Mouse (Mus musculus) liver, adult 2 months (tissue): ENCODE data around the gene 1700003H04Rik. TPM values are rescaled to one million over a fixed set of nuclear protein-coding genes. Genes with fewer than 3 reads are reported as not detected.

ENCODE experiments used
- DNase-seq: peaks from one replicate; pipeline ENCODE4 v3.0.0-alpha.2; 2011; ENCODE audit warnings: low read depth, low spot score; ENCODE audit errors: extremely low read depth
- H3K27ac ChIP-seq: fragments of 200-500 bp; replicated peaks from 2 replicates; pipeline ENCODE4 v1.5.1; 2012; ENCODE audit warnings: low read depth, mild to moderate bottlenecking, control low read depth, inconsistent platforms, low read length; ENCODE audit not compliant: insufficient read depth
- H3K27me3 ChIP-seq: fragments of 200-500 bp; 2 replicates; pipeline ENCODE4 v1.6.1; 2012; ENCODE audit warnings: mild to moderate bottlenecking, moderate library complexity, low read length, inconsistent platforms; ENCODE audit not compliant: control insufficient read depth, insufficient read depth
- H3K36me3 ChIP-seq: fragments of 200-500 bp; 2 replicates; pipeline ENCODE4 v1.6.1; 2012; ENCODE audit warnings: low read length, inconsistent platforms; ENCODE audit not compliant: control insufficient read depth, insufficient read depth
- H3K4me1 ChIP-seq: fragments of 200-500 bp; 2 replicates; pipeline ENCODE4 v1.6.1; 2011; ENCODE audit warnings: low read length; ENCODE audit not compliant: control insufficient read depth, insufficient read depth
- H3K4me3 ChIP-seq: fragments of 200-500 bp; 2 replicates; pipeline ENCODE4 v1.5.1; 2011; ENCODE audit warnings: low read depth, mild to moderate bottlenecking, control low read depth, low read length, moderate library complexity; ENCODE audit not compliant: insufficient read depth
- H3K79me2 ChIP-seq: fragments of 200-500 bp; 2 replicates; pipeline ENCODE4 v1.6.1; 2012; ENCODE audit warnings: inconsistent platforms, mild to moderate bottlenecking, low read length, moderate library complexity; ENCODE audit not compliant: control insufficient read depth, insufficient read depth
- H3K9ac ChIP-seq: fragments of 200-500 bp; 2 replicates; pipeline ENCODE4 v1.6.1; 2012; ENCODE audit warnings: low read depth, mild to moderate bottlenecking, control low read depth, inconsistent platforms, low read length
- CTCF ChIP-seq: fragments of 200-500 bp; IDR thresholded peaks from 2 replicates; pipeline ENCODE4 v1.5.1; 2011; ENCODE audit warnings: low read depth, low read length, control low read depth
- POLR2A ChIP-seq: fragments of 200-500 bp; IDR thresholded peaks from 2 replicates; pipeline ENCODE4 v1.6.1; 2011; ENCODE audit warnings: low read length, control low read depth; ENCODE audit not compliant: insufficient read depth; ENCODE audit errors: extremely low read depth
- WGBS: fragments of 180-500 bp; shearing (Covaris S2); methylation state at CpG from one replicate; pipeline ENCODE4 v1.1.7; 2018; 5-methylcytosine and 5-hydroxymethylcytosine counted together
- polyA plus RNA-seq: library from polyadenylated mRNA; depleted of rRNA; stranded (reverse); fragments of >200 nt; gene quantifications from 2 replicates; pipeline ENCODE4 v1.2.3, GENCODE M21; 2012; rRNA removed
- total RNA-seq: library from RNA; depleted of rRNA; stranded (reverse); fragments of >200 nt; gene quantifications from 2 replicates; pipeline ENCODE4 v1.2.3, GENCODE M21; 2014; rRNA removed

1700003H04Rik gene
- not detected in 2 replicates for total RNA-seq
- polyA plus RNA-seq = not detected in 2 replicates

GRCm38 (mm10) chr3:124581001-124581400 is at the start of gene 1700003H04Rik:
TSS of gene 1700003H04Rik (minus strand) at chr3:124581101.
- no peaks in the 10 kb centered on the region for H3K36me3 ChIP-seq

GRCm38 (mm10) chr3:124623031-124623430 is 42.1 kb upstream of the 1700003H04Rik start:
- Histone ChIP-seq H3K4me1 (no peaks in the 10 kb centered on the region), H3K79me2 (no peaks in the 10 kb centered on the region), H3K4me3 (no peak overlapping the region), H3K9ac (no peak overlapping the region), H3K27me3 (no peaks in the 10 kb centered on the region), H3K27ac (no peak overlapping the region), H3K36me3 (no peaks in the 10 kb centered on the region)
- no peak for DNase-seq
- 64% methylated on average over 3 of the region's 3 CpGs for WGBS
- TF ChIP-seq CTCF (no peak), POLR2A (no peak)

More at GRCm38 (mm10) chr3:124581001-124581400, at the start of gene 1700003H04Rik:
- no peaks in the 10 kb centered on the region for H3K79me2 ChIP-seq
- no peaks in the 10 kb centered on the region for H3K27me3 ChIP-seq
- H3K4me1 ChIP-seq = no peaks in the 10 kb centered on the region
- no peak within 1 kb of the TSS for H3K9ac ChIP-seq
- DNase-seq = no peak
- H3K4me3 ChIP-seq = no peak within 1 kb of the TSS
- TF ChIP-seq POLR2A = no peak
- no peak within 1 kb of the TSS for H3K27ac ChIP-seq

DNA sequence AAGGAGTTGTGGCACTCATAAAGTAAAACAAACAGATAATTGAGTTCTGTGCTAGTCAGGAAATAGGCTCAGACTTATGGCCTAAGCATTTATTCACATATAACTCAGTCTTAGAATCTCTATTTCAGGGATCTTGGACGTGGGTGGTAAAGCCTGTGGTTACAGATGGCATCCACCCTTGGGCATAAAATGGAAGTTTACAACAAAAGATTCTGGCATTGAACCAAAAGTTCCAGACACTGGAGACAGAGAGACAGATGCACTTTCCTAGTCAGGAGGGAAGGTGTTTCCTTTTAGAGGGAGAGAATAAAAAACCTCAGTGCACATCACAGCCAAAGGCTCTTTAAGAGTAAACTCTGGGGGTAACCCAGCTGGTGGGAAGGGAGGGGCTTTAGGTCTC is 32.4 kb upstream of the 1700003H04Rik start:
- WGBS = 65% methylated on average over 1 of the region's 1 CpGs

DNA sequence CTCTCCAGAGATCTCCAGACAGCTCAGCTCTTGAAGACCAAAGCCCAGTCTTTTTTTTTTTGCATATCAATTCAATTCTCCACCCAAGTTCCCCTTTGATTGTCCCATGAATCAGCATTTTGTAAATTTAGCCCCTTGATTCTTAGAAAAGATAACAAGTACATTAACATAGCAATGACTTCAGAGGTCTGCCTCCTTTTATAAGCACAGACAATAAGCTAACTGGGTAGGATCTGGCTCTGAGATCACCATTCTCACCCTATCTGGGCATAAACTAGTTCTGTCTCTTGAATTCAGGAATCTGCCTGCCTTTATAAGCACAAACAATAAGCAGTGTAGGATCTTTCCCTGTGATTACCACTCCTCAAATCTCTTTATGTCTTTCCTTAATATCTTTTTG is 29.1 kb upstream of the 1700003H04Rik start:
- TF ChIP-seq POLR2A = no peak
- no peak for TF ChIP-seq CTCF
- no peaks in the 10 kb centered on the region for H3K4me1 ChIP-seq
- H3K9ac ChIP-seq = no peak overlapping the region
- H3K36me3 ChIP-seq = no peaks in the 10 kb centered on the region
- H3K27me3 ChIP-seq = no peaks in the 10 kb centered on the region
- no peaks in the 10 kb centered on the region for H3K79me2 ChIP-seq
- no peak overlapping the region for H3K4me3 ChIP-seq
- H3K27ac ChIP-seq = no peak overlapping the region
- no peak for DNase-seq

More for the DNA sequence above, 32.4 kb upstream of the 1700003H04Rik start:
- Histone ChIP-seq H3K36me3 (no peaks in the 10 kb centered on the region), H3K4me3 (no peak overlapping the region), H3K27ac (no peak overlapping the region), H3K9ac (no peak overlapping the region), H3K4me1 (no peaks in the 10 kb centered on the region), H3K27me3 (no peaks in the 10 kb centered on the region), H3K79me2 (no peaks in the 10 kb centered on the region)
- TF ChIP-seq POLR2A (no peak), CTCF (no peak)
- DNase-seq = no peak

GRCm38 (mm10) chr3:124606021-124606517 is 25.2 kb upstream of the 1700003H04Rik start:
- Histone ChIP-seq H3K27me3 (no peaks in the 10 kb centered on the region), H3K27ac (no peak overlapping the region), H3K79me2 (no peaks in the 10 kb centered on the region), H3K4me1 (no peaks in the 10 kb centered on the region), H3K4me3 (no peak overlapping the region), H3K36me3 (no peaks in the 10 kb centered on the region), H3K9ac (no peak overlapping the region)
- TF ChIP-seq POLR2A (no peak), CTCF (no peak)
- DNase-seq = no peak

DNA sequence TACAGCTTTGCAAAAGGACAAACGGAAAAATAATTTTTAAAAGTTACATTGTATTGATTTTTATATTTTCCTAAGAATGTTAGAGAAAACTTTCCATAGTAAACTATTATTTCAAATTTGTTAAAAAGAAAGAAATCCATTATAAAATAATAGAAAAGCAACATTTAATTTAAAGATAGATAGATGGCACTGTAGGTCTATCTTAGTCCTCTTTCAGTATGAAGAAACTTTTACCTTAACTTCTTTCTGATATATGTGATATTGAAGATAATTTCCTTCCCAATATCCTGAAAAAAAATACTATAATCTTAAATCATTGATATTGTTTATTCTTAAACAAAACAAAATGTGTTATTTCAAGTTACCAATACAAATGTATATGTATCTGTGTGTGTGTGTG is 24.6 kb upstream of the 1700003H04Rik start:
- Histone ChIP-seq H3K27ac (no peak overlapping the region), H3K4me1 (no peaks in the 10 kb centered on the region), H3K4me3 (no peak overlapping the region), H3K27me3 (no peaks in the 10 kb centered on the region), H3K36me3 (no peaks in the 10 kb centered on the region), H3K79me2 (no peaks in the 10 kb centered on the region), H3K9ac (no peak overlapping the region)
- TF ChIP-seq POLR2A = no peak
- TF ChIP-seq CTCF = no peak
- DNase-seq = no peak
- WGBS = 58% methylated on average over 1 of the region's 1 CpGs
